In the genomic region with DNA sequence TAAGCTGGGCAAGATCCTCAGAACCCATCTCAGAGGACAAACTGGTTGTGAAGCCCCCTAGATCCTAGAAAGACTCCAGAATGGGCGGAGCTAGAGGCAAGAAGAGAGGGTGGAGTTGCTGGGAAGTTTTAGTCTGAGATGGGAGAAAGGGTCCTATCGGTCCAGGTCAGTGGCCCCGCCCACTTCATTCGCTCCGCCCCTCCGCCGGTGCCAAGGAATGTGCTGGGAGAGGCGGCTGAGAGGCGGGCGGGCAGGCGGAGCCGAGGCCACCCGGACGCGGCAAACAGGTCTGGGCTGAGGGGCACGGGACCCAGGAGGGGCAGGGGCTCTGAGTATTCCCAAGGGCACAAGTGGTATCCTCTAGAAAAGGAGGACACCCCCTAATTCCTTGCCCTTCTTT, we compare ENCODE assay signal across 9 mouse cellular contexts. TPM values are rescaled to one million over a fixed set of nuclear protein-coding genes. Genes with fewer than 3 reads are reported as not detected.
DNase-seq lines count a peak whose midpoint lies in the region; ATAC-seq lines count a peak whose summit lies in the region.
"Had no signal": no experiment of that assay in that cellular context is flagged by ENCODE, and none has a peak within 500 bp of the region (broad histone marks: within the 10 kb centered on the region; RNA-seq: fewer than 3 reads in every experiment).

A gene (plus strand): TSS at position 248 of the 400 bp plus-strand sequence.

- 0 out of 2 replicates have a peak, but pooled peaks have one; percentile 22 for ATAC-seq in embryonic facial prominence, embryonic 14.5 days (ENCODE audit: low read depth)
- ATAC-seq in heart, embryonic 15.5 days (replicated peaks; ENCODE audit: insufficient number of reproducible peaks, insufficient read depth, low FRiP score, low read depth) = peak; percentile 39; the same call in 1 of the 2 replicates
- peak; percentile 79 for ATAC-seq in lung, embryonic 16.5 days (ENCODE audit: low read depth)

- H3K36me3 ChIP-seq in embryonic facial prominence, embryonic 14.5 days (ENCODE audit: control insufficient read depth, insufficient read depth, low read length) = peaks cover 32% of the 10 kb centered on the region
- peaks cover 30% of the 10 kb centered on the region for H3K36me3 ChIP-seq in heart, embryonic 15.5 days
- H3K36me3 ChIP-seq in lung, embryonic 16.5 days (ENCODE audit: control insufficient read depth, insufficient read depth, low read length) = peaks cover 25% of the 10 kb centered on the region

- peaks cover 16% of the 10 kb centered on the region for H3K27me3 ChIP-seq in embryonic facial prominence, embryonic 14.5 days (replicated peaks; ENCODE audit: control insufficient read depth, insufficient read depth, low read length)
- H3K27me3 ChIP-seq in heart, embryonic 15.5 days = peaks cover 23% of the 10 kb centered on the region
- H3K27me3 ChIP-seq in lung, embryonic 16.5 days (ENCODE audit: control insufficient read depth, insufficient read depth, low read depth, low read length) = peaks cover 8% of the 10 kb centered on the region
- H3K27me3 ChIP-seq: CH12.LX had no signal

- peaks cover 6% of the 10 kb centered on the region; the same call in 1 of the 2 replicates for H3K4me1 ChIP-seq in embryonic facial prominence, embryonic 14.5 days (ENCODE audit: control insufficient read depth, insufficient read depth, low read length)
- peaks cover 47% of the 10 kb centered on the region for H3K4me1 ChIP-seq in heart, embryonic 15.5 days (replicated peaks)
- H3K4me1 ChIP-seq in lung, embryonic 16.5 days (replicated peaks; ENCODE audit: control insufficient read depth, insufficient read depth, low read length) = peaks cover 13% of the 10 kb centered on the region

- WGBS in embryonic facial prominence, embryonic 14.5 days = 2% methylated on average over 15 of the region's 16 CpGs
- WGBS in heart, embryonic 15.5 days = 4% methylated on average over 16 of the region's 16 CpGs
- under 1% methylated on average over 13 of the region's 16 CpGs for WGBS in lung, embryonic 16.5 days

- peak; percentile 53 for DNase-seq in layer of hippocampus, adult 11-12 months (ENCODE audit: low spot score)
- no peak for DNase-seq in layer of hippocampus, adult 9-10 months (ENCODE audit: low spot score)
- DNase-seq in embryonic facial prominence, embryonic 14.5 days (ENCODE audit: low spot score) = peak; percentile 47
- peak; percentile 81 for DNase-seq in kidney, postnatal 14 days
- DNase-seq in spleen, postnatal 36 days (ENCODE audit: low spot score in 2 of 2) = peak; percentile 51 to 64
- no peak for DNase-seq in right cerebral cortex, postnatal 36 days (ENCODE audit: low spot score in 2 of 2)

- peak within 1 kb of the TSS; percentile 42; the same call in 1 of the 2 replicates for H3K9ac ChIP-seq in embryonic facial prominence, embryonic 14.5 days (ENCODE audit: low read depth, low read length)
- no peak within 1 kb of the TSS for H3K9ac ChIP-seq in heart, embryonic 15.5 days
- H3K9ac ChIP-seq in lung, embryonic 16.5 days (ENCODE audit: low read length) = peak within 1 kb of the TSS; percentile 34

- no peaks in the 10 kb centered on the region for H3K9me3 ChIP-seq in embryonic facial prominence, embryonic 14.5 days (ENCODE audit: control insufficient read depth, low read length)
- no peaks in the 10 kb centered on the region for H3K9me3 ChIP-seq in heart, embryonic 15.5 days (replicated peaks)
- no peaks in the 10 kb centered on the region for H3K9me3 ChIP-seq in lung, embryonic 16.5 days (ENCODE audit: control insufficient read depth, low read length)

- peak within 1 kb of the TSS; percentile 5; the same call in 1 of the 2 replicates for H3K4me3 ChIP-seq in embryonic facial prominence, embryonic 14.5 days (ENCODE audit: low read depth, low read length)
- H3K4me3 ChIP-seq in heart, embryonic 15.5 days = peak within 1 kb of the TSS; percentile 32
- H3K4me3 ChIP-seq in lung, embryonic 16.5 days (ENCODE audit: low read length) = peak within 1 kb of the TSS; percentile 42

- peak within 1 kb of the TSS; percentile 48; the same call in 1 of the 2 replicates for H3K27ac ChIP-seq in embryonic facial prominence, embryonic 14.5 days (replicated peaks; ENCODE audit: low read depth, low read length)
- peak within 1 kb of the TSS; percentile 20; the same call in 1 of the 2 replicates for H3K27ac ChIP-seq in heart, embryonic 15.5 days
- 0 out of 2 replicates have a peak within 1 kb of the TSS, but pooled peaks have one; percentile 37 for H3K27ac ChIP-seq in lung, embryonic 16.5 days (ENCODE audit: low read length)

- H3K4me2 ChIP-seq in embryonic facial prominence, embryonic 14.5 days (ENCODE audit: low read depth, low read length) = peak within 1 kb of the TSS; percentile 41
- H3K4me2 ChIP-seq in heart, embryonic 15.5 days = peak within 1 kb of the TSS; percentile 59
- peak within 1 kb of the TSS; percentile 58 for H3K4me2 ChIP-seq in lung, embryonic 16.5 days (ENCODE audit: low read depth, low read length)

RNA-seq across cellular contexts. Expression of the gene that starts here (rescaled TPM):
- polyA plus RNA-seq in embryonic facial prominence, embryonic 14.5 days (2014; fragmentation: Nextera tagmentation; extraction: Ambion mirVana) = 7.3 and 9.2 TPM in 2 replicates
- 3.9 and 5.1 TPM in 2 replicates for polyA plus RNA-seq in heart, embryonic 15.5 days (2015; fragmentation: Nextera tagmentation; extraction: Ambion mirVana)
- polyA plus RNA-seq in lung, embryonic 16.5 days (2015; fragmentation: Nextera tagmentation; extraction: Ambion mirVana) = 12.5 and 15.2 TPM in 2 replicates

Comparison
In these comparisons a context has a peak if more than half of its experiments do, and no peak if none do; other contexts are left out.
1. DNase-seq: peak in layer of hippocampus, adult 11-12 months (single experiment), embryonic facial prominence, embryonic 14.5 days (single experiment), kidney, postnatal 14 days (single experiment) and spleen, postnatal 36 days (2 of 2); none in layer of hippocampus, adult 9-10 months (single experiment) and right cerebral cortex, postnatal 36 days (0 of 2).
2. ATAC-seq: peak in every context shown above with its lines; median percentile 79 in lung, embryonic 16.5 days; 39 in heart, embryonic 15.5 days; 22 in embryonic facial prominence, embryonic 14.5 days.
3. Peak in every context shown above with its lines, with median percentiles within 50 percentile points of each other: H3K27ac ChIP-seq, H3K4me2 ChIP-seq and H3K4me3 ChIP-seq.